Mouse (Mus musculus): Measurements from ENCODE around the gene Csnk1e.

Csnk1e gene

GRCm38 (mm10) chr15:79443856-79444410 lies 11.4 kb downstream of the Csnk1e start:
- DNase-seq (ENCODE audit: low spot score in 2 of 2) = peak; percentile 57 to 71

DNA sequence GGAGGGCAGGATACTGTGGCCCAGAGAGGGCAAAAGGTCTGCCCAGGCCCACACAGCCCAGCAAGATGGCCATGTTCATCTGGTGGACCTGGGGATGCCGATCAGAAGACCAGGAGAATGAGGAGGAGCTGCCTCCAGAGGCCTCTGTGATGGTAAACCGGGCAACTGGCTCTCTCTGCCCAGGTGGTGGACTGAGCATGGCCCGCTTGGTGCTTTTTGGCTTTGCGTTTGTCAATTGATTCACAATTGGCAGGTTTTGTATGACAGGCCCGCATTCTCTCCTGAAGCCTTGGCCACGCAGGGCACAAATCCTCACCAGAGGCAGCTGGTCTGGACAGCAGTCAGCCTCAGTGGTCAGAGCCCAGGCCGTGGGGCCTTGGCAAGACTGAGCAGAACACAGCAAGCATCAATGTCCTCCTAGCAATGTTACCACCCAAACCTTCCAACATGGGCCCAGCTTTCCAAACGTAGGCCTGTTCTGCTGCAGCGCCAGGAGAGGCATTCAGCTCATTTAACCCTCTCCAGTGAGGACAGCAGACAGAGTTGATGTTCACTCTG lies 12.3 kb downstream of the Csnk1e start:
- no peak for DNase-seq (ENCODE audit: low spot score in 2 of 2)

DNA sequence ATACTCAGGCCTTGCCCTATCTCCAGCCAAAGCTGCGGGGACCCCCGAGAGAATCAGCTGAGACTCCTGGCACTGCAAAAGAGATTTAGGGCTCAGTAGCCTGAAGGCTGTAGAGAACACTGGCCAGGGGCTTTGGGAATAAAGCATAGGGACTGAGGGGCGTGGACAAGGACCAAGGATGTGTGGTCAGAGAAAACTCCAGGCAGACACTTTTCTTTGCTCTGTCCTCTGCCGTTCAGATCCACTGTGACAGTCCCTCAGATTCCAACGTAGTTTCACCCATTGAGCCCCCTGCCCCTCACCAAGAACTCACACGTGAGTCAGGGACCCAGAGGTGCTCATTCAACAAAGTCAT lies 13.1 kb downstream of the Csnk1e start:
- DNase-seq (ENCODE audit: low spot score in 2 of 2) = no peak

- DNase-seq (ENCODE audit: low spot score in 2 of 2) = peak; percentile 76 to 79
These were observed 13.8 kb downstream of the Csnk1e start for GRCm38 (mm10) chr15:79441331-79442256.

- no peak for DNase-seq (ENCODE audit: low spot score in 2 of 2)
These were observed 14.6 kb downstream of the Csnk1e start for GRCm38 (mm10) chr15:79440651-79441330.

GRCm38 (mm10) chr15:79440223-79440622 lies 15.1 kb downstream of the Csnk1e start:
- DNase-seq (ENCODE audit: low spot score in 2 of 2) = peak in 1 of 2 experiments; percentile 64

DNA sequence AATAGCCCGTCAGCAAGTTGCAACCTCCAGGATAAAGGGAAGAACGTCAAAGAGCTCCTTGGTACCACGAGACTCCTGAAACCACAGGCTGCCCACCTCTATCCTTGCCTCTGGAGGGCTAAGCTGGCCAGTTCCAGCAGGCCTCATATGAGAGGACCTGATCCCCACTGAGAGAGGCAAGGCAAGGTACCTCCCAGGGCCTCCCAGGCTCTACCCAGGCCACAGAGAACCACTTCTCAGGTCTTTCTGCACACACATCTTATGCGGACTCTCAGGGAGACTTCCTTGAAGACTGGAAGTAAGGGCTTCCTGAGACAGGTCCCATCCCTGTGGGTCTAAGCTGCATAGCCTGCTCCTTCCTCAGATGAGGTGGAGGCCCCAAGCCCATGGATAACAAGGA lies 16.0 kb downstream of the Csnk1e start:
- no peak for DNase-seq (ENCODE audit: low spot score in 2 of 2)

- DNase-seq (ENCODE audit: low spot score in 2 of 2) = no peak
These were observed 16.6 kb downstream of the Csnk1e start for GRCm38 (mm10) chr15:79438816-79439215.

- DNase-seq (ENCODE audit: low spot score in 2 of 2) = no peak
These were observed 17.1 kb downstream of the Csnk1e start for GRCm38 (mm10) chr15:79438209-79438810.

DNA sequence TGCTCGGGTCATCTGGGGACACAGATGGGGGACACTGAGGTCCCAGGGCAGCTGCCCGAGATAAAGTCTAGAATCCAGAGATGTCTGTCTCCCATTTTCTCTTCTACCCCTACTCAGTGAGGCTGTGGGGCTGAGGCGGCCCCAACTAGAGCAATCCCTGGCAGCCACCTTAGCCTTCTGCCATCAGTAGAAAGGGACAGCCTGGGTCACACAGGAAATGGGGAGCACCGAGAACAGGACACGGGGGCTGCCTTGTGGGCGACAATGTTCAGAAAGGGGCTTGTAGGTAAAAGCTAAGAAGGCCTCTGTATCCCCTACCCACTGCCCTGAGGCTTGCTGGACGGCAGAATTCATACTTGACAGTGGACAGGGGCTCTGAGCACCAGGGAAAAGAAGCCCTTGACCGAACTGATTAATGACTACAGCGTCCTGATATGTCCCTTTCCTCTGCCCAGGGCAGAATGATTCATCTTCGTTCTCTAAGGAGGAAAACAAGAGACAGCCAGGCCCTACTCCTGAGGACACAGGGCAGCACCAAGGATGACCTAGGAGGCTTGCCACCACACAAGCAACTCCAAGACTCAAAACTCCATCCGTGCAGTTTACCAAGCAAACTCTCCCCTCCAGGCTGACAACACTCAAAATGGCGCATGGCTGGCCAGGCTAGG lies 17.7 kb downstream of the Csnk1e start:
- no peak for DNase-seq (ENCODE audit: low spot score in 2 of 2)

DNA sequence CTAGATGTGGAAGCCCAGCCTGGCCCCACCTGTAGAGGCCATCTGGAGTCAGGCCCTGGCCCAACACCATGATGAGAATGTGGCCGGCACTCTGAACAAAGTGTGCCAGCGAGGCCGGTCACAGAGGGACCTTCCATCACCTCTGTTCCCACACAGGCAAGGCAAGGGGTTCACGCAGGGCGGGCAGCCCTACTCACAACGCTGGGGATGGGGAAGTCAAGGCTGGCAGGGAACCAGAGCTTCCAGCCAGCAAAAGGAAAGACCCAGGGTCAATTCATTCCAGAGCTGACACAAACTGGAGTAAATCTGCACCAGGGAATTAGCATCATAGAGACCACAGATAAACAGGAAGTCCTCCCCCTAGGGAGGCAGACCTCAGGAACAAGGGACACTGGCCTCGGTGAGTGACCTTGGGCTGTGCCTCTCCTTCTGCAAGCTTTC lies 18.9 kb downstream of the Csnk1e start:
- DNase-seq (ENCODE audit: low spot score in 2 of 2) = no peak

- DNase-seq (ENCODE audit: low spot score in 2 of 2) = no peak
These were observed 20.1 kb downstream of the Csnk1e start for GRCm38 (mm10) chr15:79435191-79435671.

GRCm38 (mm10) chr15:79432892-79433291 lies 22.5 kb downstream of the Csnk1e start:
- DNase-seq (ENCODE audit: low spot score in 2 of 2) = peak; percentile 44 to 68

DNA sequence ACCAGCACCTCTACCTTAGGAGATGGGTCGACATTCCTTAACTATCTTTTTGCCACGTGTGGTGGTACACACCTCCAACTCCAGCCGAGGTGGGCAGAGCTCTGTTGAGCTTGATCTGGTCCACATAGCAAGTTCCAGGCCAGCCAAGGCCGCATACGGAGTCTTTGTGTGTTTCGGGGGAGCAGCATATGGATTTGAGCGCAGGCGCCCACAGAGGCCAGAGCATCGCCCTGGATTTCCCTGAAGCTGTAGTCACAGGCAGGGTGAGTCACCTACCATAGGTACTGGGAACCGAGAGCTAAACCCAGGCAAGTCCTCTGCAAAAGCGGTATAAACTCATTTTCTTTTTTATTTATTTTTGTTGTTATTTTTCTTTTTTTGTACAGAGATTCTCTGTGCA lies 23.0 kb downstream of the Csnk1e start:
- peak in 1 of 2 experiments; percentile 38 for DNase-seq (ENCODE audit: low spot score in 2 of 2)

GRCm38 (mm10) chr15:79431925-79432324 lies 23.4 kb downstream of the Csnk1e start:
- DNase-seq (ENCODE audit: low spot score in 2 of 2) = no peak

GRCm38 (mm10) chr15:79430461-79431000 lies 24.8 kb downstream of the Csnk1e start:
- DNase-seq (ENCODE audit: low spot score in 2 of 2) = no peak

GRCm38 (mm10) chr15:79429994-79430393 lies 25.4 kb downstream of the Csnk1e start:
- DNase-seq (ENCODE audit: low spot score in 2 of 2) = no peak

DNA sequence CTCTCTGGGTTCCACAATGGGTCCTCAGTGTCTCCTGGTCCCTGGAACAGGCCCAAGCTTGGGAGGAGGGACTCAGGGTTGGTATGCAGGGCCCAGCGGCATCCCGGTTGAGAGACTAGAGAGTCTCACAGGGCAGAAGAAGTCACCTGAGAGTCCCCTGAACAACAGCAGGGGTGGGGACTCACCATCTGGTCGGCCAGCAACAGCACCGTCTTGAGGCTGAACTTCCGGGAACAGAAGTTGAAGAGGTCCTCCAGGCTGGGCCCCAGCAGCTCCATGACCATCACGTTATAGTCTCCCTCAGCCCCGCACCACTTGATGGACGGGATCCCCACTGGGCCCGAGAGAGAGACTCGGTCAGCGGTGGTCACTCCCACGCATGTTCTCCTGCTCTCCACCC lies 25.8 kb downstream of the Csnk1e start:
- DNase-seq (ENCODE audit: low spot score in 2 of 2) = no peak

GRCm38 (mm10) chr15:79428616-79429015 lies 26.8 kb downstream of the Csnk1e start:
- no peak for DNase-seq (ENCODE audit: low spot score in 2 of 2)

GRCm38 (mm10) chr15:79427516-79427915 lies 27.9 kb downstream of the Csnk1e start:
- DNase-seq (ENCODE audit: low spot score in 2 of 2) = peak in 1 of 2 experiments; percentile 55

DNA sequence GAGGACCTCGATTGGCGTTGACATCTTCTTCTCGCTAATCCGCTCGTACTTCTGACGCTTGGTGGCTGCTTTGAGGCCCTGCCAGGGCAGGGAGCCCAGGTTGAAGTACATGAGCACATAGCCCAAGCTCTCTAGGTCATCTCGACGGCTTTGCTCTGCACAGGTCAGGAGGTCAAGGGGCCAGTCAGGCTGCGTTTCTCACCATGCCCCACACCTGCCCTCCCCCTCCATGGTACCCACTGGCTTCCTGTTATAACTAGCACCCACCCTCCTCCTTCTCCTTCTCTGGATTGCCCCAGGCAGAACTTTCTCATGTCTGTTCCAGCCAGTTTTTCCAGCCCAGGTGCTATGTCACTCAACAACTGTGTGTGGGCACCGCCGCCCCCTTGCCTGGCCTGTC lies 29.9 kb downstream of the Csnk1e start:
- DNase-seq (ENCODE audit: low spot score in 2 of 2) = no peak

Data from right cerebral cortex, adult 2 months (tissue).